Mouse (Mus musculus): ENCODE measurements around the gene Aaed1.

The Aaed1 gene

GRCm38 (mm10) chr13:64312024-64312915 is at the start of gene Aaed1:
TSS of gene Aaed1 (minus strand) at chr13:64312710.
- DNase-seq (ENCODE audit: low spot score), result peak; percentile 89

GRCm38 (mm10) chr13:64362139-64362538 is 49.6 kb upstream of the Aaed1 start:
- no peak for DNase-seq (ENCODE audit: low spot score)

GRCm38 (mm10) chr13:64361020-64361419 is 48.5 kb upstream of the Aaed1 start:
- no peak for DNase-seq (ENCODE audit: low spot score)

GRCm38 (mm10) chr13:64359702-64360101 is 47.2 kb upstream of the Aaed1 start:
- DNase-seq (ENCODE audit: low spot score), result no peak

GRCm38 (mm10) chr13:64358476-64358875 is 46.0 kb upstream of the Aaed1 start:
- DNase-seq (ENCODE audit: low spot score), result no peak

- DNase-seq (ENCODE audit: low spot score), result no peak
Measured at GRCm38 (mm10) chr13:64357389-64357788, 44.9 kb upstream of the Aaed1 start.

- no peak for DNase-seq (ENCODE audit: low spot score)
Measured at GRCm38 (mm10) chr13:64349474-64349873, 37.0 kb upstream of the Aaed1 start.

GRCm38 (mm10) chr13:64344082-64344501 is 31.6 kb upstream of the Aaed1 start:
- peak; percentile 14 for DNase-seq (ENCODE audit: low spot score)

GRCm38 (mm10) chr13:64343598-64343997 is 31.1 kb upstream of the Aaed1 start:
- DNase-seq (ENCODE audit: low spot score), result no peak

GRCm38 (mm10) chr13:64335546-64336132 is 23.1 kb upstream of the Aaed1 start:
- DNase-seq (ENCODE audit: low spot score), result no peak

- no peak for DNase-seq (ENCODE audit: low spot score)
Measured at GRCm38 (mm10) chr13:64333102-64333501, 20.6 kb upstream of the Aaed1 start.

GRCm38 (mm10) chr13:64332321-64332720 is 19.8 kb upstream of the Aaed1 start:
- DNase-seq (ENCODE audit: low spot score), result no peak

- DNase-seq (ENCODE audit: low spot score), result no peak
Measured at GRCm38 (mm10) chr13:64322561-64323281, 10.2 kb upstream of the Aaed1 start.

- DNase-seq (ENCODE audit: low spot score), result no peak
Measured at GRCm38 (mm10) chr13:64320334-64320733, 7.8 kb upstream of the Aaed1 start.

- no peak for DNase-seq (ENCODE audit: low spot score)
Measured at GRCm38 (mm10) chr13:64319782-64320181, 7.3 kb upstream of the Aaed1 start.

GRCm38 (mm10) chr13:64318355-64318754 is 5.8 kb upstream of the Aaed1 start:
- DNase-seq (ENCODE audit: low spot score), result peak; percentile 22

GRCm38 (mm10) chr13:64315483-64316050 is 3.1 kb upstream of the Aaed1 start:
- peak; percentile 34 for DNase-seq (ENCODE audit: low spot score)

- no peak for DNase-seq (ENCODE audit: low spot score)
Measured at GRCm38 (mm10) chr13:64314041-64314440, 1.5 kb upstream of the Aaed1 start.

GRCm38 (mm10) chr13:64312916-64313289 is 393 bp upstream of the Aaed1 start:
- no peak for DNase-seq (ENCODE audit: low spot score)

GRCm38 (mm10) chr13:64311266-64311665 is 1.2 kb downstream of the Aaed1 start:
- DNase-seq (ENCODE audit: low spot score), result no peak

- DNase-seq (ENCODE audit: low spot score), result no peak
Measured at GRCm38 (mm10) chr13:64310585-64310984, 1.9 kb downstream of the Aaed1 start.

GRCm38 (mm10) chr13:64309842-64310241 is 2.7 kb downstream of the Aaed1 start:
- DNase-seq (ENCODE audit: low spot score), result no peak
